Mouse (Mus musculus): ENCODE data around the gene Vamp2.

Vamp2 gene

GRCm38 (mm10) chr11:69118765-69119164 is 30.5 kb downstream of the Vamp2 start:
- peak; percentile 88 for DNase-seq

GRCm38 (mm10) chr11:69119446-69120155 is 31.3 kb downstream of the Vamp2 start:
- peak; percentile 51 for DNase-seq

DNA sequence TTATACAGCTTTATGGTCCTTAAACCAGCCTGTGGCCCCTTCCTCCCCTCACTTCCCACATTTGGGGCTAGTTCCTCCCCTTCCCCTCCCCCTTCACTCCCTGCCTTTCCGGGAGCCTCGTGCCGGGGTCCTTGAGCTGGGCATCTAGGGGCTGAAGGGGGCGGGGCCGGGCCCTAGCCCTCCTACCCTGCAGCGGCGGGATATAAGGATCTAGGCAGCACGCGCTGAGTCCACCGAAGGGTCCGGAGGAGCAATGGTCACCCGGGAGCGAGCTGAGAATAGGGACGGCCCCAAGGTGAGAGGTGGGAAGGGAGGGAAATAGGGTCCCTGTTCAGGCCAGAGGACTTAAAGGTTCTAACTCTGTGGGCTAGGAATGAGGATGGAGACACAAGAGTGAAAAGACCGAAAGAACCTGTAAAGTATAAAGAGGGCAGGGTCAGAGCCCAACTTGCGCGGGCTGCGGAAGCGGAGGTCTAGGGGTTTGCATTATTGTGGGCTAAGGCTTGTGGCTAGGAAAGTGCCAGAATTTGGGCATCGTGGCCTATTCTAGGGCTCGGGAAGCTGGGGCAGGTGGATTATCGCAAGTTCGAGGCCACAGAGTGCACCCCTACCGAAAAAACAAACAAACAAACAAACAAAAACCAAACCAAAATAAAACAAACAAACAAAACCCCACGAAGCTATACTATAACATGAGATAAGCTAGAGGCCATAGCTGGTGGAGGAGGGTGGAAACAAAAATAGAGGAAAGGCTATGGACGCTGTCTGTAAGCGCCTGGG is 32.1 kb downstream of the Vamp2 start, which contains the start of gene Hes7:
TSS of gene Hes7 (plus strand) at position 184 of the 780 bp plus-strand sequence.
- DNase-seq = peak; percentile 73

- peak; percentile 61 for DNase-seq
These were observed 32.9 kb downstream of the Vamp2 start for GRCm38 (mm10) chr11:69121001-69121740.

- no peak for DNase-seq
These were observed 33.5 kb downstream of the Vamp2 start for GRCm38 (mm10) chr11:69121741-69122335.

- peak; percentile 87 for DNase-seq
These were observed 34.2 kb downstream of the Vamp2 start, which contains the start of gene 9130213A22Rik for GRCm38 (mm10) chr11:69122336-69122951. Gene 9130213A22Rik, minus strand, starts transcription at chr11:69122589.

DNA sequence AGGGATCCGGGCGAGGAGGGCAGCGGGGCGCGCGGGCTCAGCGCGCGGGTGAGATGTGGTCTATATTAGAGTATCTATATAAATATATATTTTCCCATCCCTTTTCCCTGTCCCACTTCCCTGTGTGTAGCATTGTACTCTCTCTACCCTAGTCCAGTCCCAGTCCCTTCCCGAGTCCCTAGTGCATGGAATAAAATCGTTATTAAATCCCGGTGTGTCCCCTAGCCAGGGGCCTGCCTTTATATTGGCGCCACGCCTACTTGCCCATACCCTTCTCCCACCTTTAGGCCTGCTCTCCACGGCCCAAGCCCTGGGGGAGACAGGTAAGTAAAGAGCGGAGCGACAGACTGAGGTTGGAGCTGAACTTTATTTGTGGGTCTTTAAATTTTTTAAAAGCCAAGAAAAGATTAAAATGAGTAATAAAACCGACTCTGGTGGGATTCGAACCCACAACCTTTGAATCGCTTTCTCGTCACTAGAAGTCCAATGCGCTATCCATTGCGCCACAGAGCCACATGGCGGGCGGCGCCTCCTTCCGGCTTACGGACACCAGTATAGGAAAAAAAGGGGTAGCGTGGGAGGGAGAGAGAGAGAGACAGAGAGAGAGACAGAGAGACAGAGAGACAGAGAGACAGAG is 34.9 kb downstream of the Vamp2 start:
- peak; percentile 94 for DNase-seq

DNA sequence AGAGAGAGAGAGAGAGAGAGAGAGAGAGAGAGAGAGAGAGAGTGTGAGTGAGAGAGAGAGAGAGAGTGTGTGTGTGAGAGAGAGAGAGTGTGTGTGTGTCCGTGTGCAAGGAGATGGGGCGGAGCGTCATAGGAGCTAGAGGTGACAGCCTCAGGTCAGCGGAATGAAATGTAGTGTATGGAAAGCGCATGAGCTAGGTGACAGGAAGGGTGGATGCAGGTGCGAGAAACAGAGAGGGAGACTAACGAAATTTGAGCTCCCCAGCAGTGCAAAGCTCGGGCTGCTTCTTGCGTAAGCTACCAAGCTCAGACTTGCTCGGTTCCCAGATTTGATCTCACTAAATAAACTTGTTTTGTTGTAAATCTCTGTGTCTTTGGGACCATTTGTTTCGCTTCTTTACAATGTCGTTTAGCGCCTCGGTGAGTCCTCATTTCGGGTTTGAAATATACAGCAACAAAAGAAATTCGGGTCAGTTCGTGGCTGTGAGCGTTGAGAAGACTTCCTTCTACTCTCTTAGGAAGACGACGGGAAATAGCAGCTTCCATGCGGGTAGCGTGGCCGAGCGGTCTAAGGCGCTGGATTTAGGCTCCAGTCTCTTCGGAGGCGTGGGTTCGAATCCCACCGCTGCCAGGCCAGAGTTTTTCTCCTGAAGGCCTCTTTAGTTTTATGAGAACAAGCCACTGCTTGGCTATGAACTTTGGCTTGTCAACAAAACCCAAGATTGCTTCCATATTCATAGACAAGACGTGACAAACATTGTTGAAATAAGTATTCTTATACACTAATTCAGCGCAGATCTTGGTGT is 35.6 kb downstream of the Vamp2 start:
- peak; percentile 88 for DNase-seq

DNA sequence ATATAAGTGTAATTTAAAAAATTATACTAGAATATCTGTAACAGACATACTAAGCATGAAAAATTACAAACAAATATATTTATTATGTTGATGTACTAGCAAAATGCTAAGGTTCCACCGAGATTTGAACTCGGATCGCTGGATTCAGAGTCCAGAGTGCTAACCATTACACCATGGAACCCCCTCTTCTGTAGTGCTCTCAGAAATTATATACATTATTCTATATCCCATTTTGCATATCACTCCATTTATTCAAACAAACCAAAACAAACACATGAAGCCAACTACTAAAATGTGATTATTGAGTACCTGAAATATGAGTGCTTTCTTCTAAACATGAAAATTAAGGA is 36.2 kb downstream of the Vamp2 start:
- DNase-seq = peak; percentile 69

DNA sequence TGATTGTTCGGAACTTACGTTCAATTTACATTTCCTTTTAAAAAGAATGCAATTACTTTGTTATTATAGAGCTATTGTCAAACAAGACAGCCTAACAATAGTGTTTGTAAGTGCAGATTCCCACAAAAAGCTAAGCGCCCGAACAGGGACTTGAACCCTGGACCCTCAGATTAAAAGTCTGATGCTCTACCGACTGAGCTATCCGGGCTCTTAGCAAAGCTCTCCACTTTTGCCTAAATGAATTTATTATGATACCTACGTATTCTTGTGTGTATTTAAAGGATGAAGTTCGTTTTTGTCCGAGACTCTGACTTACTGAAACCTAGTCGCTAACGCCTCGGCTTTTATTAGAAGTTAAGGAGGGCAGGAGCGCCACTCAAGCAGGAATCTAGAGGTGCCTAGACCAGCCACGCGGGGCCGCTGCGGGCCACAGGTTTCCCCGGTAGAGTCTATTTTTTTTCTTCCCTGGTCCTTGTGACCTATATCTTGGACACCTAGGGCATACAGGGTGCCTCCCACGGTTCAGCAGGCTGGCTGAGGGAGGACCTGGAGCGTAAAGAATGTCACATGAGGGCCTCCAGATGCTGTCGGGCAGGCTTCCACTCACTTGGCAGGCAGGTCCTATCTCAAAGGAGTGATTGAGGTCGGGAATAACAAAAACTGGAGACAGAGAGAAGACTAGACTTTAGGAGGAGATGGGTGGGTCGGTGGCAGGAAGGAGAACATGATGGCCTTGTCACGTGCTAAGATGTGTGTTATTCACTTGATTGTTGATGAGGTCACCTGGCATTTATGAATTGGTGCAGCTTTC is 37.0 kb downstream of the Vamp2 start:
- DNase-seq = peak; percentile 92

- DNase-seq = no peak
These were observed 37.4 kb downstream of the Vamp2 start, which contains the start of gene Aloxe3 for GRCm38 (mm10) chr11:69125852-69125918. Gene Aloxe3, plus strand, starts transcription at chr11:69125896.

DNA sequence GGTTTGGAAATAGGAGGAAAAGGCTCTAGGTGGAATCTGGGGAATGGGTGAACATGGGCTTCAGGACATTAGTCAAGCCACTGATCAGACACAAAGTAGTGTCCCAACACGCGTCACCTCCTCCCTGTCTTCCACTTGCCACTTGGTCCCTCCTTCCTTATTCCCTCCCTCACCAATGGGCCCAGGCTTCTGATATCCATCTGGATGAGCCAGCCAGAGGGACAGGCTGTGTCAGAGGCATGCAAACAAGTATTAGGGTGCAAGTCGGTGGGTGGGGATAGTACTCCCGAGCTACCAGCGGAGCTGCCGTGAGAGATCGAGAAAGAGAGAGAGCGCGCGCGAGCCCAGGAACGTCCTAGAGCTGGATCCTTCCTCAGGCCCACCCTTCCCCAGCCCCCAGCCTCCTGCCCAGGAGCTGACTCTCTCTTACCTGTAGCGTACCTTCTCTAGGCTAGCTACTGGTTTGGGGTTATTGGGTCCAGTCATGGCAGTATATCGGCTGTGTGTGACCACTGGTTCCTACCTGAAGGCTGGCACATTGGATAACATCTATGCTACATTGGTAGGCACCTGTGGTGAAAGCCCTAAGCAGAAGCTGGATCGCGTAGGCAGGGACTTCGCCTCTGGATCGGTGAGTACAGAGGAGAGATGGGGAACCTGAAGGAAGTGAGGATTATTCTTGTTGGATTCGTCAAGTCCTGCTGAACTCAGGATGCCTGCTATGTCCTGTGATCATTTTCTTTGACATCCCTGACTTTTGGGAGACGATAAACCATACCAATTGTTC is 37.8 kb downstream of the Vamp2 start:
- peak; percentile 79 for DNase-seq

- DNase-seq = no peak
These were observed 38.4 kb downstream of the Vamp2 start for GRCm38 (mm10) chr11:69126706-69127095.

- DNase-seq = no peak
These were observed 40.3 kb downstream of the Vamp2 start for GRCm38 (mm10) chr11:69128426-69129122.

DNA sequence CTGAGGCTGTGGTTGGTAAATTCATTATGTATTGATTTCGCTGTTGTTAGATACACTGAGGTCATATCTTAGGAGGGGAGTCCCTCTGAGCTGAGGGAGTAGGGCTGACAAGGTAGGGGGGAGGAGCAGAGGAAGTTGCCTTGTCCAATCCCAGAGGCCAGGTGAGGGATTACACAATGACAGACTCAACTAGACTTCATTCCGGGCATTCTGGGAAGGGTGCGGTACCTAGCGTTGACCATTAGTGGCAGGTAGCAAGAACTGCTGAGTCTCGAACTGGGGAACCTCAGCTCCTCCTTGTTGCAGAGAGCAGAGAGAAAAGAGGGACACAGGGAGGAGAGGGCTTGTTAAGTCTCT is 45.3 kb downstream of the Vamp2 start:
- DNase-seq = no peak

DNA sequence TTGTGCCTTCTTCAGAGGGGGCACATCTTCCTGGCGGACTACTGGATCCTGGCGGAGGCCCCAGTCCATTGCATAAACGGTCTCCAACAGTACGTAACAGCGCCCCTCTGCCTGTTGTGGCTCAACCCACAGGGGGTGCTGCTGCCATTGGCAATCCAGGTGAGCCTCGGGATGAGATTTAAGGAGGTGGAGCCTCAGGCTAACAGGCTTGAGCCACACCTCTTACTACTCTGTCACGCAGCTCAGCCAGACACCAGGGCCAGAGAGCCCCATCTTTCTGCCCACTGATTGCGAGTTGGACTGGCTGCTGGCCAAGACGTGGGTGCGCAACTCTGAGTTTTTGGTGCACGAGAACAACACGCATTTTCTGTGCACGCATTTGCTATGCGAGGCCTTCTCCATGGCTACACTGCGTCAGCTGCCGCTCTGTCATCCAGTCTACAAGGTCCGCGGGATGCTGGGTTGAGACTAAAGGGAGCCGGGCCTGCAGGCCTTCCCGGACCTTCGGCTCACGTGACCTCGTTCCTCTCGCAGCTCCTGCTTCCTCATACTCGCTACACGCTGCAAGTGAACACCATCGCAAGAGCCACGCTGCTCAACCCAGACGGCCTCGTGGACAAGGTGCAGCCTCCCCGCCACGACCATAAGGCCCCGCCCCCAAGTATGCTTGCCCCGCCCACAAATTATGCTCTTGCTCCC is 45.8 kb downstream of the Vamp2 start:
- peak; percentile 86 for DNase-seq

GRCm38 (mm10) chr11:69134622-69134968 is 46.3 kb downstream of the Vamp2 start:
- no peak for DNase-seq

DNA sequence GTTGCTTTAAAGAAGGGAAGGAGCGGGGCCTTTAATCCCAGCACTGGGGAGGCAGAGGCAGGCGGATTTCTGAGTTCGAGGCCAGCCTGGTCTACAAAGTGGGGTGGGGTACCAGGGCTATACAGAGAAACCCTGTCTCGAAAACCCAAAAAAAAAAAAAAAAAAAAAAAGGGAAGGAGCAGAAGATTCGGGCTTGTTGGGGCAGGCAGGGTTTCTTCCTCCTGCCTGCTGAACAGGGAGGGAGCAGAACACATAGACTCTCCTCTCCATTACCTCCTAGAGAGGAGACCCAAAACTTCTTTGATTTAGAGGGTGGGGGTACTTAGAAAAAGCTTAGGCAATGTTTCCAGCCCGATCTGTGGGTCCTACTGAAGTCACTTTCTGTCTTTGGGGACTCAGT is 47.1 kb downstream of the Vamp2 start:
- no peak for DNase-seq

Measured in cerebellum, adult 9-11 months (tissue).